Mouse (Mus musculus) T-cell, adult 2 months (primary cell): ENCODE results near the gene Gpr176.

Experiments
- DNase-seq: peaks from one replicate; pipeline ENCODE4 v3.0.0; 2022; ENCODE audit warnings: low spot score

The Gpr176 gene

DNA sequence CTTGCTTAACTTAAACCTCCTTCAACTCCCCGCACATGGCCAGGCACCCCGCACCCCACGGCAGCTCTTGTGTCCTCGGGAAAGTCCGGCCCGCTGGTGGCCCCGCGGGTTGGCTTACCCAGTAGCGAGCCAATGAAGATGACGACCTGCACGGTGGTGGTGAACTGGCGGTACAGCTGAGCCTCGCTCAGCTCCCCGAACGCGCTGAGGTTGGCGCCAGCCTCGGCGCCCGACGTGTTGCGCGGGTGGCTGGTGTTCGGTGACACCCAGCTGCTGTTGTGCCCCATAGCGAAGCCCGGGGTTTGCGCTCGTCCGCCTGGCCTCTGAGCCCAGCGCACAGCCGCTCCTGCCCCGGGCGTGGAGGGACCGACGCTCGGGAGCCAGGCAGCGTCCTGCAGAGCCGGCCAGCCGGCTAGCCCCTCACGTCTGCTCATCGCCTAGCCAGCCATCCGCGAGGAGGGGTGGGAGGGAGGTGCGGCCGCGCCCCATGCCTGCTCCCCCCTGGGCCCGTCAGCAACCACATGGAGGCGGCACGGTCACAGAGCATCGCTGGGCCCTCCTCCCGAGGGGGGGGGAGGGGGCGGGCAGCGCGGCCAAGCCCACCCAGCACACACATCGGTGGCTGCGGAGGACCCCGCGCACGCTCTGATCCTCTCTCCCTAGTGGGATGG is at the start of gene Gpr176:
TSS of gene Gpr176 (minus strand) at position 519 of the 671 bp plus-strand sequence.
- DNase-seq = peak; percentile 16

DNA sequence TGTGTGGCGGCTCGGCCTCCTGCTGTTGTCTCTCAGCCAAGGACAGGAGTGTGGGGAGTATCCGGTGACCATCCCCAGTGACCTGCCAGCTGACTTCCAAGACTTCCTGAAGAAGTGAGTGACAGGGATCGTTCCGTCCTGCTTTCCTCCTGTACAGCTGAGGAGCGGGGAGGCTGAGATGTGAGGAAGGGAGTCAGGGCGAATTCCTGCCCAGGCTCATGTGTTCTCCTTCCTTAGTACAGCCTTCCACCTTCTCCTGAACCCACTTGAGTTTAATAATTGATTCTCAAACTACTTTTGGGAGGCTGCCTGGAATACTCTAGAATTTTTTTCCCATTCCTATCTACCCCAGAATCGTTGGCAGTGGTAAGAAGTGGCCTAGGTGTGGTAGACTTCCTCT is 49.2 kb upstream of the Gpr176 start:
- DNase-seq = no peak

DNA sequence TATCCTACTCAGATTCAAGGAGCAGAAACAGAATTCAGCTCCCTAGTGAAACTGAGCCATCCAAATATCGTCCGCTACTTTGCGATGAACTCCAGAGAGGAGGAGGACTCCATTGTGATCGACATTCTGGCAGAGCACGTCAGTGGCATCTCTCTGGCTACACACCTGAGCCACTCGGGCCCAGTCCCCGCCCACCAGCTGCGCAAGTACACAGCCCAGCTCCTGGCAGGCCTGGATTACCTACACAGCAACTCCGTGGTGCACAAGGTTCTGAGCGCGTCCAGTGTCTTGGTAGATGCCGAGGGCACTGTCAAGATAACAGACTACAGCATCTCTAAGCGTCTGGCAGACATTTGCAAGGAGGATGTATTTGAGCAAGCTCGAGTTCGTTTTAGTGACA is 48.7 kb upstream of the Gpr176 start:
- no peak for DNase-seq

DNA sequence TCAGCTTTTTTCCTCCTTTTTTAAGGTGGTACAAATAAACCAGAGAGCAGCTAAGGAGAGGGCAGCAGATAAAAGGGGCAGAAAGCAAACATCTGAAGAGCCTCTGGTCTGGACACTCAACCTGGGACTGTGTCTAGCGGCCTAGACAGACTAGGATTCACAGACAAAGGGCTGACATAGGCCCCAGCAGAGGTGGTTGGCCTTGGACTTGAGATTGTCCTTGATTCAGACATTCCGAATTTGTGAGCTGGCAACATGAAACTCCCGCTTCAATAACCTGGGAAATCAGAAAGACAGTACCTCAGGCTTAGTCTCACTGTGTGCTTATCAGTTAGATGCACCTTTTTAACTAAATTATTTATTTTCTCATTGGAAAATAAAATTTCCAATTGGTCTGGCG is 44.9 kb upstream of the Gpr176 start:
- no peak for DNase-seq

DNA sequence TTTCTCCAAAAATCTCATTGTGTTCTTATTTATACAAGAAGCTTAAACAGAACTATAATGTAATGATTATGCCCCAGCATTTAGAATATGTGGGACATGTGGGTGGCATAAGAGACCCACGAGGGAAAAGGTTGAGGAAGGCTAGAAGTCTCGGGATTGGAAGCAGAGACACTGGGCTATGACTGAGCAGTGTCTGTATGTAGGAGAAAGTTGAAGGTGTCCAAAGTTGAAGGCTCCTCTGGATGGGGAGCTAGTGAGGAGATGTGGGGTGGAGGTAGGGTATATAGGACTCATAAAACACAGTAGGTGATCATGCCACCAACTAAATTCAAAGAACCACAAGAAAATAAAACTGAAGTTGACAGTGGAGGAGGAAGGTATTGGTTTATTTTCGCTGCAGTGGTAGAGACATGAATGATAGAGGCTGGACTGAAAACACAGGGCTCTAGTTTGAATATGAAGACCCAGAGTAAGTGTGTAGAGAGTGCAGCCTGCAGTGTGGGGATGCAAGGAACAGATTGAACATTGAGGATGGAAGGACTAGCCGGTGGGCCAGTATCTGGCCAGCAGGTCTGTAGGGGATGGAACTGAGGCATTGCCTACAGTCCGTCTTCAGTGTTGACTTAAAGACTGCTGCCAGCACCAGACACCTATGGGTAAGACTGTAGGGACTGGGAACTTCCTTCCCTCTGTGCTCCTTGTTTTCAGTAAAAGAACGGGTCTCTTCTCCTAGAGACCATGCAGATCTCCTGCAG is 42.6 kb upstream of the Gpr176 start:
- DNase-seq = no peak

DNA sequence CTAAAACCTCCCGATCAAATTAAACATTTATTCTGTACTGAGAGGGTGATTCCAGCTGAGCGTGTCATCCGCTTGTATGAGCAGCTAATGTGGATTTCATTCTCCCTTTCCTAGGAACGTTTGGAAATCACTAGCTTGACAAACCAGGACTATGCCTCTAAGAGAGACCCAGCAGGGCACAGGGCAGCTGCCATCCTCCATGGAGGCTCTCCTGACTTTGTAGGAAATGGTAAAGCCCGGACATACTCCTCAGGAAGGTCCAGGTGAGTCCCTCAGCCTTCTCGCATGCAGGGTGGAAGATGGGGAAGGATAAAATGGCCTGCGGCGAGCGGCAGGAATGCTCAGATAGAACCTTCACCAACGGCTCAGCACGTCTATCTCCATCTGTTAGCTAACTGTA is 39.6 kb upstream of the Gpr176 start:
- no peak for DNase-seq

- no peak for DNase-seq
Observed at GRCm38 (mm10) chr2:118408336-118408895, 35.2 kb upstream of the Gpr176 start.

DNA sequence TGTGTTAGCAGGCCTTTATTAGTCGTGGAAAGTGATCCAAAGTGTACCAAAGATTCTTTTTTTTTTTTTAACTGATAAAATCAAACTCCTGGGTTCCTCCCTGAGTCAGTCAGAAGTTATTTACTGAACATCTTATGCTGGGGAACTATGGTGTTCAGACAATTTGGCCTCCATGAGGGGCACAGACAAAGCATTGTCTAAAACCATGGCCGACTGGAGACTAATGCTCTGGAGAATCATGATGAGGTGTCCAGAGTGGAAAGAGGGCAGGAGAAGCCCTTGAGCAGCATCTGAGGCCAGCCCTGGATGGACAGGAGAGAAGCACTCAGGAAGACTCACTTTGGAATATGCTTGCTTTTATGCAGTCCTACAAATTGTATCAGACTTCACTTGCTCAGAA is 33.6 kb upstream of the Gpr176 start:
- no peak for DNase-seq

DNA sequence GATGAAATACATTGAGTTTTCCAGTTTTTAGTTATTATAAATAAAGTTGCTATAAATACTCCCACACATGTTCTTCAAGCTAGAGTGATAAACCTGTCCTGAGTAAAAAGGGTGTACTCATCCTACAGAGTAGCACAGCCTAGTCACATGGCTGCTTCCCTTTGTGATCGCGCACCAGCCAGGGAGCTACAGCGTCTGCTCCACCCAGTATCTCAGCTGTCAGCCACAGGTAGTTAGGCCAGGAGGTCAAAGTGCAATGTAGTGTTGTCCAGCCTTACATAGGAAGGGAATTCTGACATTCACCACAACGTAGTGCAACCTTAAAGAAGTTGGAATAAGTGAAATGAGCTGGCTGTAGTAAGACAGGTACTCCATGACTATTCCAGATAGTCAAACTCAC is 32.3 kb upstream of the Gpr176 start:
- no peak for DNase-seq

- DNase-seq = no peak
Observed at GRCm38 (mm10) chr2:118404336-118404735, 31.1 kb upstream of the Gpr176 start.

DNA sequence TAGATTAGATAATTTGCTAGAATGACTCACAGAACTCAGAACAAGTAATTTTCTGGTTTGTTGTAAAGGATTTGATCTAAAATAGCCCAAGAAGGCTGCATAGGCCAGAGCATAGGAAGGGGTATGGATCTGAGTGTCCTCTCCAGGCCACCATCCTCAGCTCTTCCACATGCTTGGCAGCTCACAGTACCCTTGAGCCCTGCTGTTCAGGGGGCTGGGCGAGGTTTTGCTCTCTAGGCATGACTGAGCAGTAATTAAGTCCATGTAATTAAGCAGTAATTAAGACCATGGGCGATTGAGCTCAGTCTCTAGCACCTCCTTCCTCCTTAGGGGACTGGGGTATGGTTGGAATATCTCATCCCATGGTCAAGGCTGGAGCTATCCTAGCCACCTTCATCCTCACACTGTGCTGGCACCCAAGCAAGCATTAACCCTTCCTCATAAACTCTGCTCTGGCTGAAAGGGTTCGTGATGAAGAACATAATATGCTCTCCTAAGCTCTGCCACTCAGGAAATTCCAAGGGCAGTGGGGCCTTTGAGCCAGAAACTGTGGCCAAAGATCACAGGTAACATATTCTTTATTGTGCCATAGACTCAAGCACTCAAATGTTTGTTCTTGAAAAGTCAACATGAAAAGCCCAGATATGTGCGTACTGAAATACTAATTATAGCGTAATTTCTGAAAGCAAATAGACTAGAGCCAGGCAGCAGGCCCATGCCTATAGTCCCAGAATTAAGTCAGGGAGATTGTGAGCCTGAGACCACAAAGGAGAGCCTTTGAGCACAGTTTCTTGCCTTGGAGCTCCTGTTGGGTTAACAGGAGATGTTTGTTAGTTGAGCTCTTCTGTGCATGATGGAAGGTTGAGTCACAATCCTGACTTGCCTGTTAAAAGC is 28.9 kb upstream of the Gpr176 start:
- no peak for DNase-seq

DNA sequence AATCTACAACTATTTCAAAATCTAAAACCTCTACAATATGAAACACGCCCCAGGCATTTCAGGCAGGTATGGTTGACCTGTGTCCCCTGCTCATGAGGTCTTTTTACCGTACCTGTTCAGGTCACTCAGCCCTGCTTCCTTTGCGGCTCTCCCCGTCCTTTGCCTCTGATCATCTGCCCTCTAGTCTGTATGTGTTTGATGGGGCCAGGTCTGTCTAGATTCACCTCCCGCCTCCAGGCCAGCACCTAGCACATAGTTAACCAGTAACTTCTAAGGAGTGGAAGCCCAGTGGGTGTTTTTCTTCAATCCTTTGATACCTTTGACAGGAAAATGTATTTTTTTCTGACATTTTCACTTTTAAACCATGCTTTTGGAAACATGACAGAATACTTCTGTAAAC is 26.5 kb upstream of the Gpr176 start:
- no peak for DNase-seq

- DNase-seq = no peak
Observed at GRCm38 (mm10) chr2:118391201-118391600, 18.0 kb upstream of the Gpr176 start.

DNA sequence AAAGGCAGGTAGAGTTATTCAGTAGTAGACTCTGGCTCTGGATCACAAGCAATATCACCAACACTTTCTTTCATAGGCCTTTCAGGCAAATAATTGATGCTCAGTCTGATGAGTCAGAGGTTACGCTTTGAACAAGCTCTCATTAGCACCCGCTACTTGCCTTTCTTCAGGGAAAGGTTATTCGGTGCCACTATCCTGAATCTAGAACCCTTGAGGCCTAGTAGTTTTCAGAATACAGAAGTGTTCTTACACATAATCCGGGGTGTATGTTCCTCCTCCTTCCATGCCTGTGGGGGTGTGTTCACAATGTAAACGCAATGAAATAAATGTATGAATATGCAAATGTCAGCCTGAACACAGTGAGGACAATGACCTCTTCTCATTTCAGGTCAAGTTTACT is 16.9 kb upstream of the Gpr176 start:
- DNase-seq = no peak

DNA sequence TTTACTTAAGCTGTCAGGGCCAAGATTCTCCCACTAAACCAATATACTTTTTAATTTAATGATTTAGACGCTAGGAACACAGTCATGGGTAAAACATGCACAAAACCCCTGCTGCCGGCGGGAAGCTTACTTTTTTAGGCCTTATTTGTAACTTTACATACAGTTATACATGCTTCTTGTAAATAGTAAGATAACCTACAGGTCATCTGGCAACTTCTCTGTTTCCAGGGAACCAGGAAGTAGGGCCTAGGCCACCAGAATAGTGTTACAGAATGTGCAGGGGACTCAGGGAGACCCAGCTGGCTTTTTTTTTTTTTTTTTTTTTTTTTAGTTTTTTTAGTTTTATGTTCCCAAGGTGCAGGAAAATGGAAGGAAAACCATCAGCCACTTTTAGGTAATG is 16.4 kb upstream of the Gpr176 start:
- DNase-seq = no peak

DNA sequence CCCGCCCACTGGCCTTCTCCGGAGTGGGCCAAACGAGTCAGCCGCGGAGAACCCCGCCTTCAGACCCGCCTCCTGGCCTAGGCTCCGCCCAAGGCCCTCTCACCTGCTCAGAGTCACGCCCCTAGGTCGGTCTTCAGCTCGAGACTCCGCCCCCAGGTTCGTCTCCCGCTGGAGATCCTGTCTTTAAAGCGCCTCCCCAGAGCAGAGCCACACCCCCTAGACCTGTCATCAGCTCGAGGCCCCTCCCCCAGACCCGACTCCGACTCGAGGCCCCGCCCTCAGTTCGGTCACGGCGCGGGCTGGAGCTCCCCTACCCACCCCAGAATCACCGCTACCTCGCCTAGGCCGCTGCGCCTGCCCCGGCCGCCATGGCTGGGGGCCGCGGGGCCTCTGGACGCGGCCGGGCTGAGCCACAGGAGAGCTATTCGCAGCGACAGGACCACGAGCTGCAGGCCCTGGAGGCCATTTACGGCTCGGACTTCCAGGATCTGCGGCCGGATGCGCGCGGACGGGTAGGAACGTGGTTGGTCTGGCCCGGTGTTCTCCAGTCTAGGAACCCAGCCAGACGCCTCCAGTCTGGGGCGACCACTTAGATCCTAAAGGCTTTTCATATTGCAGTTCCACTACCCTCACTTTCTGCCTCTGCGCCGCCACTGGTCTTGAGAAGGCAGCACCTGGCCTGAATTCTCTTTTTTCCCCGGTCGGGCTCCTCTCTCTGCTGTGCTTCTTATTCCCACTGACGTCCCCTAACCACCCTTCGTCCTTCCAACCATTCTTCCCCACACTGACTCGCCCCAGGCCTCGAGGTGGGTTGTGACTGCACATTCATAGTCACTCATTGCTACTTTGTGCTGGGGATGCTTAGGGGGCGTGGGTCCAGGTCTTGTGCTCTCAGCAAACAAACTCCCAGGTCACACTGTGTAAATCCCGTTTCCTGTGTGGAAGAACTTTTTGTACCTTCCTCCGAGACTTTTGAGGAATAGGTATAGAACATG is 15.4 kb upstream of the Gpr176 start, which contains the start of gene Eif2ak4:
TSS of gene Eif2ak4 (plus strand) at position 278 of the 995 bp plus-strand sequence.
- peak; percentile 100 for DNase-seq

GRCm38 (mm10) chr2:118383387-118383786 is 10.2 kb upstream of the Gpr176 start:
- no peak for DNase-seq

GRCm38 (mm10) chr2:118379756-118380155 is 6.5 kb upstream of the Gpr176 start:
- no peak for DNase-seq

- DNase-seq = no peak
Observed at GRCm38 (mm10) chr2:118375931-118376330, 2.7 kb upstream of the Gpr176 start.

DNA sequence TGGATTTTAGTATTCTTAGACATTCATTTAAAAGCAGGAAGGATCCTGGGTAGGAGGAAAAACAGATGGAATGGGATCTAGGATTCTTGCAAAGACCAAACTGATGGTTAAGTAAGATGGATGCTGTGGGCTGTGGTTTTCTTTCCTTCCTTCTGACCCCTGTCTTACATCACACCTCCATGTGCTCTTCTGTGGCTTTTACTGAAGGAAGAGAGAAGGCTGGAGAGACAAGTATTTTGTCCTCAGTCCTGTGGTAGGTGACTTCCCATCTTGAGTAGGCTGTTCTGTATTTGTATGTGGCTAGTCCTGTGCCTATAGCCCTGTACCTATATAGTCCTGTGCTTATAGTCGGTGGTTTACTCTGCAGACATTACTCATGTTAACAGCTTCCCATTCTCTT is 2.3 kb upstream of the Gpr176 start:
- DNase-seq = no peak
